Mouse (Mus musculus): ENCODE measurements around the gene Rab26.

Rab26 gene

DNA sequence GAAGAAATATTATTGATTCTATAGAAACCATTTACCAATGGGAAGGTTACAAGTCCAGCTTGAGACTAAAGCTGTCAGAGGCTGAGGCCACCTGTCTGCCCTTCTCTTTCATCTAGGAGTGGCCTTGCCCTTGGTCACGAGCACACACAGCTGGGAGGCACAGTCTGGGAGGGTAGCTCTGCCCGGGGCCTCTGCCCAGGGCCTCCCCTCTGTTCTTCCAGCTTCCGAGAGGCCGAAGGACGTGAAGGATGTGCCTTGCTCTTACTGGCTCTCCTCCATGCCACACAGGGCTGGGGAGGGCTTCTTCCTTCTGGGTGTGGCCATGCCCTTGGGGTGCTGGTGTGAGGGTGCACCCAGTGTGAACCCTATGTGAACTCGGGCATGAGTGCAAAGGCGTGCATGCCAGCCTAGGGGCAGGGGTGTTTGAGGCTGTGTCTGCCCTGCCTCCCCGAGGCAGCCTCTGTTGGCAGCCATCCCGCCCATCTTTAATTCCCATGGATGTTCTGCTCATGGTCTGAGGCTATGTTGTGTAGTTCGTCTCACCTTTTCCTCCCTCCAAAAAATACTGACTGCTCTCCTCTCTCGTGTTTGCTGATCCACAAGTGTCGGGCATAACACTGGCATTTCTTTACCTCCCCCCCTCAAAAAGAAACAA lies 26.1 kb downstream of the Rab26 start:
- DNase-seq (ENCODE audit: low read depth), result no peak

- DNase-seq (ENCODE audit: low read depth), result no peak
Measured at GRCm38 (mm10) chr17:24507129-24507664, 26.8 kb downstream of the Rab26 start.

GRCm38 (mm10) chr17:24506332-24507070 lies 27.5 kb downstream of the Rab26 start:
- no peak for DNase-seq (ENCODE audit: low read depth)

DNA sequence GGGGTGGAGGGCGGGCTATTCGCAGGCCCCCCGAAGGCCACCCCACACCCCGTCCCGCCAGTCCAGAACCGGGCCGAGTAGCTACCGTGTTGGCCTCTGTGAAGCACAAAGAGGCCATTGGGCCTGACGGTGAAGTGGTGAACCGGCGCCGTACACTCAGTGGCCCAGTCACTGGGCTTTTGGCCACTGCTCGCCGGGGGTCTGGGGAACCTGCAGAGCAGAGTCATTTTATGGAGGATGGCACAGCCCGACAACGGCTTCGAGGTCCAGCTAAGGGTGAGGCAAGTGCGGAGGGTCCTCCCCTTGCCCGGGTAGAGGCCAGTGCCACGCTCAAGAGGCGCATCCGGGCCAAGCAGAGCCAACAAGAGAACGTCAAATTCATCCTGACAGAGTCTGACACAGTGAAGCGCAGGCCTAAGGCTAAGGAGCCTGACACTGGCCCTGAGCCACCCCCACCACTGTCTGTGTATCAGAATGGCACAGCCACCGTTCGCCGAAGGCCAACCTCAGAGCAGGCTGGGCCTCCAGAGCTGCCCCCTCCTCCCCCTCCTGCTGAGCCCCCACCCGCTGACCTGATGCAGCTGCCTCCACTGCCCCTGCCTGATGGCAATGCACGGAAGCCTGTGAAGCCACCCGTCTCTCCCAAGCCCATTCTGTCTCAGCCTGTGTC lies 28.6 kb downstream of the Rab26 start:
- no peak for DNase-seq (ENCODE audit: low read depth)

- no peak for DNase-seq (ENCODE audit: low read depth)
Measured at GRCm38 (mm10) chr17:24504085-24504484, 29.9 kb downstream of the Rab26 start.

GRCm38 (mm10) chr17:24502208-24502607 lies 31.8 kb downstream of the Rab26 start:
- no peak for DNase-seq (ENCODE audit: low read depth)

DNA sequence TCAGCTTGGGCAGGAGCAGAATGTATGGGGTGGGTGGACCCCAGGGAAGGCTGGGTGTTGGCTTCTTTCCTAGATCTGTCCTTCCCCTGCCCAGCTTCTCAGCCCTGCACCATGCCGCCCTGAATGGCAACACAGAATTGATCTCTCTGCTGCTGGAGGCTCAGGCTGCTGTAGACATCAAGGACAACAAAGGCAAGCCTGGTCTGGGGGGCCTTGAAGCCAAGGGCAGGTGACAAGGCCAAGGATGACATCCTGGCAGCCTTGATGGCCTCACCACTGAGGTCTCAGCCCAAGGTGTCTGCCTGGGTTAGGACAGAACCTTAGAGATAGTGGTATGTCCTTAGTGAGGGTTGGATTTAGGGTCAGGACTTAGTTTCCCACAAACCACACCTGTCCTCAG lies 38.0 kb downstream of the Rab26 start:
- DNase-seq (ENCODE audit: low read depth), result no peak

GRCm38 (mm10) chr17:24495443-24495842 lies 38.6 kb downstream of the Rab26 start:
- no peak for DNase-seq (ENCODE audit: low read depth)

GRCm38 (mm10) chr17:24494627-24495335 lies 39.2 kb downstream of the Rab26 start:
- DNase-seq (ENCODE audit: low read depth), result peak; percentile 81

GRCm38 (mm10) chr17:24490399-24490798 lies 43.6 kb downstream of the Rab26 start:
- DNase-seq (ENCODE audit: low read depth), result peak; percentile 68

DNA sequence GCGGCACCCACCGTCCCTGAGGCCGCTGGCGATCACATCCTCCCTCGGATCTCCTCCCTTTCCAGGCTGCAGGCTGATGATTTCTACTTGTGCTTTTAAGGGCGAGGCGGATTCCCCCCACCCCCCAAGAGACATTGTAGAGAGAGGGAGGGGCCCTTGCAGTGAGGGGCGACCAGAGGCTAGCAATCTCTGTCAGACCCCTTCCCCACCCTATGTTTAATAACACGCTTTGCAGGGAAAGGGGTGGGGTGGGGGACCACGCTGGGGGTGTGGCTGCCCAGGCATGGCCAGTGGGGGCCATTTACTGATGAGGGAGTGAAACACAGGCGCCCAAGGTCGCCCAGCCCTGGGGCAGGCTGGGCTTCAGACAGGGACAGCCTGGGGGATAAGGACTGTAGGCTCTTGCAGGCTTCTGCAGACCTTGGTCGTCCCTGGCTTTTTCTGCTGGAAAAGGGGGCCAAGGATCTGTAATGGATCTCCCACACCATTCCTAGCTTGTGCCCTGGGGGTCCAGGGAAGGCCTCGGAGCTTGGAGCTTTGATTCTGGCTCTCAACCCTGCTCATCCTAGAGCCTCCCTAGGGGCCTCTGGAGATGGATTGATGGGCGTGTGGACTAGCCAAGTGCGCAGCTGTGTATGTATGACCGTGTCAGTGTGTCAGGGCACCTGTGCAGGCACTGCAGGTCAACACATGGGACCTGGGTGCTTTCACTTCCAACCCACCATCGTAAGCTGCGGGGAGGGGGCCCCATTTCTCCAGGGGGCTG lies 44.6 kb downstream of the Rab26 start:
- DNase-seq (ENCODE audit: low read depth), result no peak

- no peak for DNase-seq (ENCODE audit: low read depth)
Measured at GRCm38 (mm10) chr17:24488662-24489264, 45.2 kb downstream of the Rab26 start.

- DNase-seq (ENCODE audit: low read depth), result no peak
Measured at GRCm38 (mm10) chr17:24488186-24488661, 45.8 kb downstream of the Rab26 start, which contains the start of gene Caskin1. Gene Caskin1, plus strand, starts transcription at chr17:24488601.

DNA sequence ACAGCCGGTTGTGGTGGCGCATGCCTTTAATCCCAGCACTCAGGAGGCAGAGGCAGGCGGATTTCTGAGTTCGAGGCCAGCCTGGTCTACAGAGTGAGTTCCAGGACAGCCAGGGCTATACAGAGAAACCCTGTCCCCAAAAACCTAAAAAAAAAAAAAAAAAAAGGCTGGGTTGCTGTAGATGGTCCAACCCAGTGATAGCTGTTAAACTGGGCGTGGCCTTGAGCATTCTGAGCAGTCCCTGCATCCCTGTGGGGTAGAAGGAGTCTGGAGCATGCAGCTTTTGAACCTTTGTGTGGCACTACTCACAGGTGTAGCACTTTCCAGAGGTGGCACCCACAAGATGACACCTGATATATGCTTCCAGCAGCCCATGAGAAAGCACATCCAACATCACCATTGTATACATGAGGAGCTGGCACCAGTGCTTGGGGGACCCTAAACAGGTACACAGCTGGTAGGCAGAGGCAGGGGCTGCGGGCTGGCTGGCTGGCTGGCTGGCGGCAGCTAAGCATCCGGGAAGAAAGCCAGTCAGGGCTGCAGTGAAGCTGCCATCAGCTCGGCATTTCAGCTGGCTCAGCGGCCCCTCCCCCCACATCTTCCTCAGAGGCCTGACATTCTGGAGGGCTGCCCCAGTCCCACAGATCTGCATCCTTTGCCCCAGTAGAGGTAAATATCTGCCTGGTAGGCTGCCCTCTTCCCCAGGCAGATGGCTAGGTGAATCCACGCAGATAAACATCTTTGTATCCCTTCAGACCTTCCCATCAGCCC lies 48.7 kb downstream of the Rab26 start:
- DNase-seq (ENCODE audit: low read depth), result peak; percentile 62

- DNase-seq (ENCODE audit: low read depth), result no peak
Measured at GRCm38 (mm10) chr17:24483495-24483894, 50.5 kb downstream of the Rab26 start.

- no peak for DNase-seq (ENCODE audit: low read depth)
Measured at GRCm38 (mm10) chr17:24481027-24481815, 52.8 kb downstream of the Rab26 start.

DNA sequence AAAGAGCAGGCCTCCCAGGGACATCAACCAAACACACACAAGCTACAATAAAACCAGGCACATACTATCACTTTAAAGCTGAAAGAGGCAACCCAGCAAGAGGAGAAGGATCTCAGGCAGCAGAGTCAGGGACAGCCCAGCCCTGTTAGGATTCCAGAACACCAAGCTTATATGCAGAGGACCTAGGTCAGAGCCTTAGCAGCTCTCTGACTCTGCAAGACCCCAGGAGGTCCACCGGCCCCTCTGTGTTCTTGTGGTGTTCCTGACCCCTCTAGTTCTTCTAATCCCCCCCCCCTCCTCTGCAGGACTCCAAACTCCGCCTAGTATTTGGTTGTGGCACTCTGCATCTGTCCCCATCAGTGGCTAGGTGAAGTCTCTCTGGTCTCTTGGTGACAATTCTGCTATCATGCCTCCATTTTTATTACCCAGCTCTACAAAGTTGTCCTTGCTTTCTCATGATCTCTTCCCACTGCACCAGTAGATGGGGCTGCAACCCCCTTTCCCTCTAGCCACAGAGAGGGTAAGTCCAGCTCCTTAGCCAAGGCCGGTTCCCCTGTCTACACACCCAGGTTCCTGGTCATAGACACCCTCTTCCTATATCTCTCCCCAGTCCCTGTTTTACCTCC lies 53.7 kb downstream of the Rab26 start:
- DNase-seq (ENCODE audit: low read depth), result peak; percentile 75

- DNase-seq (ENCODE audit: low read depth), result no peak
Measured at GRCm38 (mm10) chr17:24479431-24479830, 54.6 kb downstream of the Rab26 start.
